Mouse (Mus musculus) liver, embryonic 14.5 days (tissue): ENCODE data around the gene Prkcb. TPM values are rescaled to one million over a fixed set of nuclear protein-coding genes. Genes with fewer than 3 reads are reported as not detected.
A peak's percentile ranks its signal among the peaks of the same experiment; 100 is the strongest.

ENCODE experiments used
- ATAC-seq: fragments of 200-750 bp; cut with Nextera tagmentation; 2 replicates; pipeline ENCODE4 v1.8.0; 2017; ENCODE audit warnings: moderate number of reproducible peaks, mild to moderate bottlenecking, moderate library complexity; ENCODE audit not compliant: insufficient read depth
- DNase-seq, 3 experiments: peaks; one replicate each; pipeline ENCODE4 v3.0.0-alpha.2; 2012 to 2013; ENCODE audit warnings: low read depth in 3 of 3, low spot score in 3 of 3
- H3K27ac ChIP-seq: fragments of 300-500 bp; sonication (generic); 2 replicates; pipeline ENCODE4 v1.5.1; 2014; ENCODE audit warnings: moderate library complexity, mild to moderate bottlenecking, control low read depth, inconsistent platforms
- H3K27me3 ChIP-seq: fragments of 300-500 bp; sonication (generic); 2 replicates; pipeline ENCODE4 v1.6.1; 2014; ENCODE audit warnings: mild to moderate bottlenecking, low read length, moderate library complexity; ENCODE audit not compliant: control insufficient read depth, insufficient read depth
- H3K36me3 ChIP-seq: fragments of 300-500 bp; sonication (generic); replicated peaks from 2 replicates; pipeline ENCODE4 v1.6.1; 2014; ENCODE audit warnings: low read depth; ENCODE audit not compliant: control insufficient read depth, insufficient read depth
- H3K4me1 ChIP-seq, 2 experiments: fragments of 200-500 bp in 1 of 2; fragments of 300-500 bp in 1 of 2; sonication (generic) in 1 of 2; replicated peaks; 2 replicates each; pipeline ENCODE4 v1.6.1; 2012 to 2014; ENCODE audit warnings: antibody characterized with exemption in 1 of 2, inconsistent platforms in 1 of 2, low read length in 1 of 2; ENCODE audit not compliant: control insufficient read depth in 2 of 2, insufficient read depth in 2 of 2
- H3K4me2 ChIP-seq: fragments of 300-500 bp; sonication (generic); 2 replicates; pipeline ENCODE4 v1.6.1; 2014; ENCODE audit warnings: low read depth, mild to moderate bottlenecking, control low read depth, moderate library complexity
- H3K4me3 ChIP-seq, 2 experiments: fragments of 200-500 bp in 1 of 2; fragments of 300-500 bp in 1 of 2; sonication (generic) in 1 of 2; 2 replicates each; pipeline ENCODE4 v1.5.1; 2012 to 2014; ENCODE audit warnings: low read depth in 2 of 2, low read length in 2 of 2, mild to moderate bottlenecking in 2 of 2, control low read depth in 1 of 2, inconsistent platforms in 1 of 2, moderate library complexity in 1 of 2; ENCODE audit not compliant: insufficient read depth in 1 of 2
- H3K9ac ChIP-seq: fragments of 300-500 bp; sonication (generic); replicated peaks from 2 replicates; pipeline ENCODE4 v1.6.1; 2014; ENCODE audit warnings: mild to moderate bottlenecking, control low read depth, moderate library complexity
- H3K9me3 ChIP-seq: fragments of 300-500 bp; sonication (generic); 2 replicates; pipeline ENCODE4 v1.6.1; 2016; ENCODE audit warnings: low read length, mixed read lengths; ENCODE audit not compliant: control insufficient read depth
- CTCF ChIP-seq: IDR thresholded peaks from 2 replicates; pipeline ENCODE4 v1.5.1; 2016; ENCODE audit warnings: antibody characterized with exemption, low read depth, control low read depth
- EP300 ChIP-seq: IDR thresholded peaks from 2 replicates; pipeline ENCODE4 v1.6.1; 2016; ENCODE audit warnings: antibody characterized with exemption, low read depth
- WGBS: fragments of 180-500 bp; shearing (Covaris S2); extraction: QIAGEN DNeasy Blood & Tissue Kit; methylation state at CpG from one replicate; pipeline ENCODE4 v1.1.7; 2014; ENCODE audit not compliant: insufficient replicate concordance; 5-methylcytosine and 5-hydroxymethylcytosine counted together
- polyA plus RNA-seq, 2 experiments: library from polyadenylated mRNA; depleted of rRNA in 1 of 2; stranded (reverse) in 1 of 2; unstranded in 1 of 2; fragments of >200 nt; fragmentation: Nextera tagmentation in 1 of 2; extraction: Ambion mirVana in 1 of 2; gene quantifications; 2 replicates each; pipeline versions ENCODE4 v1.2.1 to v1.2.3; 2012 to 2014

Gene Prkcb
- polyA plus RNA-seq, 2 experiments: 1.6 to 2.3 TPM

- H3K27me3 ChIP-seq: no peaks in the 10 kb centered on the region
- TF ChIP-seq CTCF (peak; percentile 9; the same call in 1 of the 2 replicates), EP300 (no peak)
- WGBS: 41% methylated on average over 3 of the region's 3 CpGs
- H3K27ac ChIP-seq: no peak overlapping the region
- ATAC-seq (no peak), DNase-seq (no peak)
- no peaks in the 10 kb centered on the region for H3K9me3 ChIP-seq
- H3K36me3 ChIP-seq: no peaks in the 10 kb centered on the region
- no peak overlapping the region for H3K9ac ChIP-seq
- H3K4me3 ChIP-seq: no peak overlapping the region
- peaks cover 0 to 2% of the 10 kb centered on the region in 2 experiments; a peak in 2 of 4 replicates for H3K4me1 ChIP-seq
- H3K4me2 ChIP-seq: no peak overlapping the region
Measured at GRCm38 (mm10) chr7:122391382-122391781, 102.8 kb downstream of the Prkcb start.

- no peak for DNase-seq
- no peak overlapping the region for H3K9ac ChIP-seq
- TF ChIP-seq CTCF (no peak), EP300 (no peak)
- no peaks in the 10 kb centered on the region for H3K9me3 ChIP-seq
- no peak overlapping the region for H3K27ac ChIP-seq
- no peak overlapping the region for H3K4me2 ChIP-seq
- ATAC-seq: no peak
- no peak overlapping the region for H3K4me3 ChIP-seq
- 21% methylated on average over 5 of the region's 5 CpGs for WGBS
- H3K27me3 ChIP-seq: no peaks in the 10 kb centered on the region
- no peaks in the 10 kb centered on the region for H3K36me3 ChIP-seq
- peaks cover 0 to 2% of the 10 kb centered on the region in 2 experiments; a peak in 2 of 4 replicates for H3K4me1 ChIP-seq
Measured at GRCm38 (mm10) chr7:122393964-122394363, 105.4 kb downstream of the Prkcb start.

- H3K9me3 ChIP-seq: no peaks in the 10 kb centered on the region
- DNase-seq: no peak
- no peak overlapping the region for H3K27ac ChIP-seq
- no peak for ATAC-seq
- TF ChIP-seq EP300 (no peak), CTCF (no peak)
- no peak overlapping the region for H3K4me3 ChIP-seq
- H3K4me2 ChIP-seq: no peak overlapping the region
- 50% methylated on average over 7 of the region's 7 CpGs for WGBS
- no peaks in the 10 kb centered on the region for H3K36me3 ChIP-seq
- no peak overlapping the region for H3K9ac ChIP-seq
- no peaks in the 10 kb centered on the region for H3K4me1 ChIP-seq
- H3K27me3 ChIP-seq: no peaks in the 10 kb centered on the region
Measured at GRCm38 (mm10) chr7:122395159-122395975, 106.8 kb downstream of the Prkcb start.

- Histone ChIP-seq H3K9ac (no peak overlapping the region), H3K4me1 (no peaks in the 10 kb centered on the region), H3K4me3 (no peak overlapping the region), H3K27me3 (no peaks in the 10 kb centered on the region), H3K4me2 (no peak overlapping the region), H3K9me3 (no peaks in the 10 kb centered on the region), H3K36me3 (no peaks in the 10 kb centered on the region), H3K27ac (no peak overlapping the region)
- ATAC-seq (no peak), DNase-seq (no peak)
- 62% methylated on average over 5 of the region's 5 CpGs for WGBS
- TF ChIP-seq CTCF (no peak), EP300 (no peak)
Measured at GRCm38 (mm10) chr7:122395976-122396315, 107.4 kb downstream of the Prkcb start.

- TF ChIP-seq CTCF (no peak), EP300 (no peak)
- Histone ChIP-seq H3K36me3 (no peaks in the 10 kb centered on the region), H3K4me1 (no peaks in the 10 kb centered on the region), H3K27ac (no peak overlapping the region), H3K4me3 (no peak overlapping the region), H3K27me3 (no peaks in the 10 kb centered on the region), H3K9ac (no peak overlapping the region), H3K9me3 (no peaks in the 10 kb centered on the region), H3K4me2 (no peak overlapping the region)
- ATAC-seq: no peak
- WGBS: 57% methylated on average over 3 of the region's 3 CpGs
- DNase-seq: no peak
Measured at GRCm38 (mm10) chr7:122397699-122398098, 109.1 kb downstream of the Prkcb start.
